Mouse (Mus musculus) liver, postnatal 0 days (tissue): ENCODE data around the gene Cfap43.

ENCODE experiments used
- CTCF ChIP-seq: sonication (generic); IDR thresholded peaks from 2 replicates; pipeline ENCODE4 v1.5.1; 2016; ENCODE audit warnings: antibody characterized with exemption, low read depth
- EP300 ChIP-seq: IDR thresholded peaks from 2 replicates; pipeline ENCODE4 v1.6.1; 2016; ENCODE audit warnings: antibody characterized with exemption, low read depth, mild to moderate bottlenecking

DNA sequence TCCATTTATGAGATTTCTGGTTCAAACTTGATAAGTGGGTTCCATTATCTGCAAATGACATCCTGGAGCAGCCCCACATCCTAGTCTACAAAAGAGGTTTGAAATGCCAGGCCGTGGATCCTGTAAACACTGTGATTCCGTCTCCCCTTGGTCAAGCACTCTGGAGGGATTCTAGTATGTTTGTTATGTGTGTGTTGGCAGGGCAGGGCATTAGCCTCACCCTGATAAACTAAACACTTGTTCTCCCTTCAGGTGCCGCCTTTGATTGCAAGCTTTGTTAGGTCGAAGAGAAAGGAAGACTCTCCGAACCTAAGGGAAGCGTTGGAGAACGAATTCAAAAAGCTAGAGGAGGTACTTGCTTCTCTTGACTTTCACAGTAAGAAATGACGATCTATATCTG, 59.9 kb downstream of the Cfap43 start:
- TF ChIP-seq CTCF (no peak), EP300 (no peak)
